Mouse (Mus musculus): ENCODE measurements around the gene 2310022A10Rik. TPM values are rescaled to one million over a fixed set of nuclear protein-coding genes. Genes with fewer than 3 reads are reported as not detected.
"Not testable (repeated sequence)": the region's sequence is repeated elsewhere in the genome, so short reads cannot be mapped to it uniquely, and the experiment has no call there.

The 2310022A10Rik gene
- total and polyA plus RNA-seq, 3 experiments, result 12.8 to 27.7 (median 15.9) TPM

DNA sequence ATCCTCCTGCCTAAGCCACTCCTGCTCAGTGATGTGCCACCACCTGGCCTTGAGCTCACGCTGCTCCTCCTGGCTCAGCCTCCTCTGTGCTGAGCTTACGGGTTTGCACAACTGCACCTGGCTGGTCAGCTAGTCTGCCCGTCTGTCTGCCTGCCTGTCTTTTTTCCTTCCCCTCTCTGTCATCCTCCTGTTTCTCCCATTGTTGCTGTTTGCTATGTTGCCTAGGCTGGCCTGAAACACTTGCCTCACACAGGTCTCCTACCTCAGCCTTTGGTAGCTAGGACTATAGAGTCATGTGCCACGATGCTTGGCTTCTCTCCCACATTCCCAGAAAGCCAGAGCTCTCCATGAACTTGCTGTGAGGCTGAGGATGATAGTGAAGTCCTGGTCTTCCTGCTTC, 59.9 kb downstream of the 2310022A10Rik start:
- DNase-seq, result peak; percentile 52

DNA sequence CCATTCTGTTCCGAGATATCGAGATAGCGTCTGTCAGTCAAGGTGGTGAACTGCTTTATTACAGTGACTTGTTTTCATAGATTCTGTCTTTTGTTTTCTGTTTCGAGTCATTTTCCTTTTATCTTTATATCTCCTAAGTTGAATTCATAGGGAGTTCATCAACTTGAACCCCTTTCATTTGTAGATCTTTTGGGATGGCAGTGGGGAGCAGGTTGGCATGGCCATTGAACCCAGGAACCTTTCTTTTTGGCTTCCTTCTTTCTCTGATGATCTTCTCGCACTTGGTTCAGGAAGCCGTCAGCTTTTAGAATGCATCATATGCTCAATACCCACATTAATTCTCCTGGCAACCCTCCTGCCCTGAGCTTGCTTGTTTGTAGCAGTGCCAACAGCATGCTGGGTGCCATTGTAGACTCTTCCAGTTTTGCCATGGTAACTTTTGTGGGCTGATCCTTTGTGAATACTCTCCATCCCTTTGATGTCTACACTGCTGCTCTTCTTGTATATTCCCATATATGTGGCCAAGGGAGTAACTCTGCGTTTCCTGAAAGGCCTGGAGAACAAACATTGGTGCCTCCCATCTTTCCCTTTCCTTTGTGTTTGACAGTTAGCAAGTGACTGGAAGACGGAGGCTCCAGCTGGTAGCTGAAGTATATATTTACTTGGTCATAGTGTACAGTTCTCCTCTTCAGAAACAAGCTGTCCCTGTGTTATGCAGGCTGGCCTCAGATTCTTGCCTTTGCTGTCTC, 60.9 kb downstream of the 2310022A10Rik start:
- DNase-seq, result no peak

DNA sequence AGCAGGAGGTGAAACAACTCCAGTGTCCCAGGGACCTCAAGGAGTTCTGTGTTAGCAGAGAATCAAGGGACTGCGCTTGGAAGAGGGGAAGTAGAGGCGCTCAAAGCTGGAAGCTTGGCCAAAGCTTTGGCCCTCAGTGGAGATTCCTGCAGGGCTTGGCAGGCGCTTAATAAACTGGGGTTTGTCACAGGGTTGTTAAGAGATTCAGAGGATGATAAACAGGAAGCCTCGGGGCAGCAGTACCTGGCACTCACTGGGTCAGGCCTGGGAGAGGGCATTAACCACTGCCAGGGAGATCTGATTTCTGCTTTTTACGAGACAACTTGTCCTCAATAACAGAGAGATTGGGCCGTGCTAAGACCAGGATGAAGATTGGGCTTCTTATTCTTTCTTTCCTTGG, 68.0 kb downstream of the 2310022A10Rik start:
- DNase-seq, result no peak

DNA sequence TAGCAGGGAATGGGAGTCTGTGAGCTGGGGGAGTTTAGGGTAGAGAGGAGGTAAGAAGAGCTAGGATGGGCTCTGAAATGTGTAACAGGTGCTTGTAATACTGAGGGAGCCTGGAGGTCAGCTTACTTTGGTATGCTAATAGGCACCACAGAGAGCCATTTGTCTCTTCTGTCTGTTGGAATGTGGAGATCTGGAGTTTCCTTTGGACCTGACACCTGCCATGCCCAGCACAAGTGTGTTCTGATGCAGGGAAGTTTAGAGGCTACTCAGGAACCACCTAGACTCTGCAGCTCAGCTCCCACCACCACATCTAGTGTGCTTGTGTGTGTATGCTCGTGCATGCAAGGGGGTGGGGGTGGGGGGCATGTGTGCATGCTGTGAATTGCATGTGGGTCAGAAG, 69.2 kb downstream of the 2310022A10Rik start:
- DNase-seq, result no peak

DNA sequence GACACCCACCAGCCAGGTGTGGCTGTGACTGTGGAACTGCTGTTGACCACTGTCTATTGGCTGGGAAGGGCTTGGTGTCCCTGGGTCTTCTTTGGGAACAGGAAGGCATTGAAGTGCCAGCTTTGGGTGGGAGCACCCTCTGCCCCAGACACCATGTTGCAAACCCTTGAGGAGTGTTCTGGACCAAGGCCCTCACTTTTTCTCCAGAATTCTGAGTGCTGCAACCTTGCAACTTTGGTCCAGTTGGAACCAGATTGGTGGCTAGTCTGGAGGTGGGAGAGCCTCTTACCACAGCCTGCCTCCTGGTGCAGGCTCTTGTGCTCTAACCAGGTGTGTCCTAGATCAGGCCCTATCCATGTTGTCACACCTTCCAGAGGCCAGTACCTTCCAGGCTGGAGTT, 71.9 kb downstream of the 2310022A10Rik start:
- peak; percentile 31 for DNase-seq

DNA sequence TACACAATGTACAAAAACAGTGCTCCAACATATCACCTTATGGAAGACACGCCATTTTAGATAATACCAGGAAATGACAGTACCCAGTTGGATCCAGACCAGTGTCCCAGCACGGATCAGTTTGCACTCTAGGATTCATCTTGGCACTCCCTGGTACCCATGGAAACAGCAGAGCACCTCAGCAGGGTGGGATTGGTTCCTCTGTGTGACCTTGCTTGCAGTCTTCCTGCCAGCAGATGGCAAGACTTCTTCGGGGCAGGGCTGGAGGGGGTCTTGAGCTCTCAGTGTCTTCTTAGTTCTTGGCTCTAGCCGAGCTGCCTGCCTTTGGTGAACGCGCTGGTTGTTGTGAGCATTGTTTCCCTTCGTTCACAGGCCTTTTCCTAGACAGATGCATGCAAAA, 74.7 kb downstream of the 2310022A10Rik start:
- DNase-seq, result no peak

DNA sequence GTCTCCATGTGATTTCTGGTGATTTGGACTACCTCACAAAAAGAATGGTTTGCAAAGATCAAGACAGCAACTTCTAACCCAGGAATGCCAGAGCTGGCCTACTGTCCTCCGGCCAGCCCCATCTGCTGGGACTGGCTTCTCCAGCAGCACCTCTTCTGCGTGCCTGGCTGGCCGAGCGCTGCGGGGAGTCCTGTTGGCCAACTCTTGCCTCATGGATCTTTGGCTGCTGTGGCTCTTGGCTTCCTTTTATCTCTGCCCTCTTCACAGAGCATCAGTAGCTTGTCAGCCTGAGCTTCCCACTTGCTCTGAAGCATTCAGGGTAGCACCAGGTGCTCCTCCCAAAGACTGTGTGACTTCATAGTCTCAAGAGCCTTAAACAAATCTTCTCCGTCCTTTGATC, 75.2 kb downstream of the 2310022A10Rik start:
- DNase-seq, result no peak

DNA sequence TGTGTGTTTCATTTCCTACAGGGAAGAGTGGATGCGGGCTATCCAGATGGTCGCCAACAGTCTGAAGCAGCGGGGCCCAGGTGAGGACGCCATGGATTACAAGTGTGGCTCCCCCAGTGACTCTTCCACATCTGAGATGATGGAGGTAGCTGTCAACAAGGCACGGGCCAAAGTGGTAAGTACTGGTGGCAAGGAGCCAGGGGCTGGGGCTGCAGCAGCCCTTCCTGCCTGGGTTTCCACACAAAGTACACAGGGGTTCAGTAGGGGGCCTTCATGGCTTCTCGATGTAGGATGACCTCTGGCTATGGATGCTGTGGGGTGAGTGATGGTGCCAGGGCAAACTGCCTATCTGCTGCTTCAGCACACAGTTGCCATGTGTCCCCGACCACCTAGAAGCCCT, 75.8 kb downstream of the 2310022A10Rik start:
- not testable (repeated sequence) for DNase-seq

DNA sequence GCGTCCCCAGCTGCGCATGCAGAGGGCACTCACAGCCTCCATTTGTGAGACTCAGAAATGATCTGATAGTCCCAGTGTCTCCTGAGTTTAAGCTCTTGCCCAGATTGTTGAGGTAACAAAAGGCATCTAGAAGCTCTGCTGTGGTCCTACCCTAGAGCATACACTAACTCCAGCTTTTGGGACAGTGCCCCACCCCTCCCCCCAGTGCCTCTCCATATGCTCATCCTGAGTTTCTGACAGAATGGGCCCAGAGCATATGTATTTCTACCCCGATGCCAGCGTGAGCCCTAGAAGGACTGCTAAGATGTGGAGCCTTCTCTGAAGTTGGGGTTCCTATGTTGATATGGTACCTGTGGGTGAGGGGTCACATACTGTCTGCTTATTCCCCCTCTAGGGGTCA, 78.4 kb downstream of the 2310022A10Rik start:
- no peak for DNase-seq

Other genes with a start within 250 kb of the 2310022A10Rik start
- 10 to 100 TPM; 70.3 to 94.7 TPM for gene Ltbp4, start 215.5 kb upstream of the 2310022A10Rik start, total RNA-seq (2021)
- gene Ltbp4, start 215.5 kb upstream of the 2310022A10Rik start, polyA plus RNA-seq (2012; rRNA removed), result 253 and 263 TPM in 2 replicates
- gene Shkbp1, start 197.2 kb upstream of the 2310022A10Rik start, total RNA-seq (2021), result 10 to 100 TPM; 11.3 to 22.5 TPM
- gene Shkbp1, start 197.2 kb upstream of the 2310022A10Rik start, polyA plus RNA-seq (2012; rRNA removed), result 60.8 and 74.5 TPM in 2 replicates
- gene Gm20479, start 195.8 kb upstream of the 2310022A10Rik start, total RNA-seq (2021), result 1 to 10 TPM in 1 of 2 experiments, not detected in 1; 6.3 TPM
- gene Gm20479, start 195.8 kb upstream of the 2310022A10Rik start, polyA plus RNA-seq (2012; rRNA removed), result 0.28 TPM in 2 replicates
- gene Sptbn4, start 105.5 kb upstream of the 2310022A10Rik start, total RNA-seq (2021), result 1 to 10 TPM; 1.5 to 1.9 TPM
- 0.84 and 2.3 TPM in 2 replicates for gene Sptbn4, start 105.5 kb upstream of the 2310022A10Rik start, polyA plus RNA-seq (2012; rRNA removed)
- 10 to 100 TPM; 48.4 to 51.1 TPM for gene Blvrb, start 105.3 kb upstream of the 2310022A10Rik start, total RNA-seq (2021)
- gene Blvrb, start 105.3 kb upstream of the 2310022A10Rik start, polyA plus RNA-seq (2012; rRNA removed), result 70.2 and 86.2 TPM in 2 replicates
- 10 to 100 TPM; 11.6 to 21.0 TPM for gene Sertad3, start 79.5 kb upstream of the 2310022A10Rik start, total RNA-seq (2021)
- gene Sertad3, start 79.5 kb upstream of the 2310022A10Rik start, polyA plus RNA-seq (2012; rRNA removed), result 20.0 and 20.9 TPM in 2 replicates
- 10 to 100 TPM; 17.9 to 25.6 TPM for gene Sertad1, start 66.3 kb upstream of the 2310022A10Rik start, total RNA-seq (2021)
- gene Sertad1, start 66.3 kb upstream of the 2310022A10Rik start, polyA plus RNA-seq (2012; rRNA removed), result 57.7 and 60.5 TPM in 2 replicates
- 1 to 10 TPM; 1.4 to 4.0 TPM for gene Prx, start 53.9 kb upstream of the 2310022A10Rik start, total RNA-seq (2021)
- 2.0 and 2.2 TPM in 2 replicates for gene Prx, start 53.9 kb upstream of the 2310022A10Rik start, polyA plus RNA-seq (2012; rRNA removed)
- gene Hipk4, start 30.0 kb upstream of the 2310022A10Rik start, total RNA-seq (2021), result under 1 TPM; 0.21 to 0.29 TPM
- 0.82 and 1.1 TPM in 2 replicates for gene Hipk4, start 30.0 kb upstream of the 2310022A10Rik start, polyA plus RNA-seq (2012; rRNA removed)
- gene Pld3, start within 50 bp of the 2310022A10Rik start, total RNA-seq (2021), result 100 to 1,000 TPM; 111 to 179 TPM
- gene Pld3, start within 50 bp of the 2310022A10Rik start, polyA plus RNA-seq (2012; rRNA removed), result 202 and 253 TPM in 2 replicates
- 100 to 1,000 TPM; 219 to 227 TPM for gene Akt2, start 38.3 kb downstream of the 2310022A10Rik start, total RNA-seq (2021)
- 128 and 143 TPM in 2 replicates for gene Akt2, start 38.3 kb downstream of the 2310022A10Rik start, polyA plus RNA-seq (2012; rRNA removed)
- gene Ttc9b, start 100.7 kb downstream of the 2310022A10Rik start, total RNA-seq (2021), result not detected
- gene Ttc9b, start 100.7 kb downstream of the 2310022A10Rik start, polyA plus RNA-seq (2012; rRNA removed), result 0.06 and 0.48 TPM in 2 replicates
- gene Map3k10, start 121.4 kb downstream of the 2310022A10Rik start, total RNA-seq (2021), result 10 to 100 TPM; 21.9 to 35.1 TPM
- gene Map3k10, start 121.4 kb downstream of the 2310022A10Rik start, polyA plus RNA-seq (2012; rRNA removed), result 65.4 and 93.7 TPM in 2 replicates
- gene Zfp607b, start 136.1 kb downstream of the 2310022A10Rik start, total RNA-seq (2021), result 1 to 10 TPM in 1 of 2 experiments, under 1 TPM in 1; 0.81 to 1.7 TPM
- 0.10 and 0.31 TPM in 2 replicates for gene Zfp607b, start 136.1 kb downstream of the 2310022A10Rik start, polyA plus RNA-seq (2012; rRNA removed)
- 10 to 100 TPM; 12.7 to 14.1 TPM for gene Zfp60, start 178.2 kb downstream of the 2310022A10Rik start, total RNA-seq (2021)
- 0.40 and 0.85 TPM in 2 replicates for gene Zfp60, start 178.2 kb downstream of the 2310022A10Rik start, polyA plus RNA-seq (2012; rRNA removed)